Mouse (Mus musculus) left cerebral cortex, adult 8-10 months (tissue): Measurements from ENCODE around the gene Ngly1. TPM values are rescaled to one million over a fixed set of nuclear protein-coding genes. Genes with fewer than 3 reads are reported as not detected.

Experiments used
- DNase-seq, 2 experiments: peaks; one replicate each; pipeline ENCODE4 v3.0.0; 2022; ENCODE audit warnings: low spot score in 2 of 2
- total RNA-seq, 4 experiments: library from RNA; stranded (reverse); gene quantifications; 2 replicates each; pipeline ENCODE4 v1.2.4; 2022

Gene Ngly1
- total RNA-seq, 4 experiments from 2014 or later = 29.6 to 31.0 (median 30.4) TPM

DNA sequence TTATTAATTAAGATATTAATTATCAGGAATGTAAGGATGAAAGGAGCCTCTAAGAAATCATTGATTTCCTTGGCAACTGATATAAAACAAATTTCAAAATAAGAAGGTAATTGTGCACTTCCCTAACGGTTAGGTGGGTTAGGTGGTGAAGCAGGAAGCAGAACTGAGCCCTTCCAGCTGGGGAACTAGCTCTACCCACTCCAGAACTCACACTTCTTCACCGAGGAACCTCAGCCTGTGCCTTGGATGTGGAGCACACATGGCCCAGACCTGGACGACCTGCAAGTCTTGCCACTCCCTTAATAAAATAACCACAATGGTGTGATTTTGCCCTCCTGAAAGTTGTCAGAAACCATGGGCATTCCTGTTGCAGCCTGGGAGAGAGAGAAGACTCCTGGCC lies 80.7 kb downstream of the Ngly1 start:
- DNase-seq = no peak

DNA sequence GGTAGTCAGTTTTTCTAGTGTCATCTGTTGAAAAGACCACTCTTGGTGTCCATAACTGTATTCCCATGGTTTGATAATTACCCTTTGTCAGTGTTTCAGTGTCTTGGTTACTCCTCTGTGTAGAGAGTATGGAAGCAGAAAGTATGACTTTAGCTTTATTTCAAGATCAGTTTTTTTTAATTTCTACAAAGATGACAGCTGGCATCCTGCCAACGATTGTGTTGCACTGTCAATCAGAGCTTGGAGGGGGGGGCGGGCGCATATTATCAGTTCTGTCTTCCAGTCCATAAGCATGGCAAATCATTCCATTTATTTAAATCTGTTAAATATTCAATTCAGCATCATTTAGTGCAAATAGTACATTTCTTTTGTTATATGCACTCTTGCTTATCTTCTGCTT lies 85.2 kb downstream of the Ngly1 start:
- DNase-seq = no peak

DNA sequence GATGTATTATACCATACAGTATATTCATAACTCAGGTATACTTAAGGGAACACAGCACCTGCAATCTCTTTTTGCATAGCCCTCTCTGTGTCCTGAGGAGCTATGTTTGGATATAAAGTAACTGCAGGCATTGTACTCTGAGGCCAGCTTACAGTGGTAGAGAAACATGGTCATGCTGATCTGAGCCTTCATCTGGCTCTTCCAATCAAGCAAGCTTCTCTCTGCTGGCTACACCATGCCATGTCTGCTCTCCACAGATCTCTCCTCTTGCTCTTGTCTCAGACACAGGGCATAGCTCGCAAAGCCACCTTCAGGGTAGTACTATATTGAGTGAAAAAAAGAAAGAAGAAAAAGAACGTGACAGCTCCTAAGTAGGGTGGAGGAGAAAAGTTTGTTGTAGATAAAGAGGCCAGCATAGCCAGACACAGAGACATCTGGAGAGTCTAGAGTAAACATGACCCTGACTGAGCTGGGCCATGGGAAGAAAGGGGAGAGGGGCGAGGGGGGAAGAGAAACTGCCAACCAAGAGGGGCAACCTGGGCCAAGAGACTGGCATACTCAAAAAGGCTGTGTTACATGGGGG lies 86.8 kb downstream of the Ngly1 start:
- DNase-seq = no peak

DNA sequence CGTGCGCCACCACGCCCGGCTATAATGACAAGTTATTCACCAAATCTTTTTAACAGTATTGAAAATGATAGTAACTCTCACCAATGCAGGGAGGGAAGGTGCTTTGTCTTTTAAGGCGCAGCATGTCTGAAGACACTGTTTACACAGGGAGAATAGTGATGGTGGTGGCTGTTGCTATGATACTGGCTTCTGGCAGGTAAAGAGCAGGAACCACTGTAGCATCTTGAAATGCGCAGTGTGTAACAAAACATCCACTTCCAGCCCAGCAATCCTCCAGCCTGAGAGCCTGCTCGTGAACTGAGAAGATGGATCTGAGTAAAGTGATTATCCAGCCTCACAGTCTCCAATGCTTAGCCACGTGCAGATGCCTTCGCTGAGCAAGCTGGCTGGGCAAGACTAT lies 98.4 kb downstream of the Ngly1 start:
- DNase-seq = no peak

DNA sequence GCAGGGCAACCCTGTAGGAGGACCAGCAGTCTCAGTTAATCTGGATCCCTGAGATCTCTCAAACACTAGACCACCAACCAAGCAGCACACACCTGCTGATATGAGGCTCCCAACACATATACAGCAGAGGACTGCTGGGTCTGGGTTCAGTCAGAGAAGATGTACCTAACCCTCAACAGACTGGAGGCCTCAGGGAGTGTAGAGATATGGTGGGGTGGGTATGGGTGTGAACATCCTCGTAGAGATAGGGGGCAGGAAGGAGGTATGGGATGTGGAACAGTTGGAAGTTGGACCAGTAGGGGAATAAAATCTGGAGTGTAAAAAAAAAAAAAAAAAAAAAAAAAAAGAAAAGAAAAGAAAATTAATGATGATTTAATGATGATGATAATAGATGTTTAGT lies 110.6 kb downstream of the Ngly1 start:
- no peak for DNase-seq

Other genes starting within 250 kb of the Ngly1 start
- gene Oxsm, start 528 bp downstream of the Ngly1 start, total RNA-seq = 10 to 100 TPM; 11.0 to 14.2 (median 12.4) TPM
- 10 to 100 TPM; 79.8 to 93.7 (median 88.4) TPM for gene Top2b, start 115.9 kb downstream of the Ngly1 start, total RNA-seq